Mouse (Mus musculus) liver, postnatal 0 days (tissue): ENCODE measurements around the gene Ppp1r18. TPM values are rescaled to one million over a fixed set of nuclear protein-coding genes. Genes with fewer than 3 reads are reported as not detected.
A peak's percentile ranks its signal among the peaks of the same experiment; 100 is the strongest.

ENCODE experiments used
- ATAC-seq: fragments of 200-750 bp; cut with Nextera tagmentation; 2 replicates; pipeline ENCODE4 v1.8.0; 2017; ENCODE audit warnings: mild to moderate bottlenecking, moderate library complexity
- DNase-seq: peaks from one replicate; pipeline ENCODE4 v3.0.0-alpha.2; 2016
- H3K27ac ChIP-seq: fragments of 300-500 bp; sonication (generic); 2 replicates; pipeline ENCODE4 v1.5.1; 2014; ENCODE audit warnings: antibody characterized with exemption, moderate library complexity, mild to moderate bottlenecking, low read depth
- H3K27me3 ChIP-seq: fragments of 300-500 bp; sonication (generic); 2 replicates; pipeline ENCODE4 v1.6.1; 2014; ENCODE audit warnings: low read length, control low read depth, mixed read lengths; ENCODE audit not compliant: insufficient read depth
- H3K36me3 ChIP-seq: fragments of 300-500 bp; sonication (generic); replicated peaks from 2 replicates; pipeline ENCODE4 v1.6.1; 2014; ENCODE audit warnings: mild to moderate bottlenecking, control low read depth, low read length, moderate library complexity, mixed read lengths; ENCODE audit not compliant: insufficient read depth
- H3K4me1 ChIP-seq: fragments of 300-500 bp; sonication (generic); 2 replicates; pipeline ENCODE4 v1.6.1; 2014; ENCODE audit warnings: antibody characterized with exemption, mild to moderate bottlenecking, control low read depth; ENCODE audit not compliant: insufficient read depth
- H3K4me2 ChIP-seq: fragments of 300-500 bp; sonication (generic); 2 replicates; pipeline ENCODE4 v1.6.1; 2014; ENCODE audit warnings: low read depth, mild to moderate bottlenecking, low read length, moderate library complexity, mixed read lengths
- H3K4me3 ChIP-seq: fragments of 300-500 bp; sonication (generic); 2 replicates; pipeline ENCODE4 v1.5.1; 2014; ENCODE audit warnings: low read depth, low read length
- H3K9ac ChIP-seq: fragments of 300-500 bp; sonication (generic); replicated peaks from 2 replicates; pipeline ENCODE4 v1.6.1; 2014; ENCODE audit warnings: mild to moderate bottlenecking, moderate library complexity
- H3K9me3 ChIP-seq: fragments of 300-500 bp; sonication (generic); 2 replicates; pipeline ENCODE4 v1.6.1; 2016; ENCODE audit warnings: mild to moderate bottlenecking, control low read depth, low read length, mixed read lengths
- CTCF ChIP-seq: sonication (generic); IDR thresholded peaks from 2 replicates; pipeline ENCODE4 v1.5.1; 2016; ENCODE audit warnings: antibody characterized with exemption, low read depth
- EP300 ChIP-seq: IDR thresholded peaks from 2 replicates; pipeline ENCODE4 v1.6.1; 2016; ENCODE audit warnings: antibody characterized with exemption, low read depth, mild to moderate bottlenecking
- WGBS: fragments of 180-500 bp; shearing (Covaris S2); extraction: QIAGEN DNeasy Blood & Tissue Kit; methylation state at CpG from one replicate; pipeline ENCODE4 v1.1.7; 2014; ENCODE audit not compliant: insufficient replicate concordance; 5-methylcytosine and 5-hydroxymethylcytosine counted together
- polyA plus RNA-seq: library from polyadenylated mRNA; unstranded; fragments of >200 nt; fragmentation: Nextera tagmentation; extraction: Ambion mirVana; gene quantifications from 2 replicates; pipeline ENCODE4 v1.2.1, GENCODE M21; 2015

Gene Ppp1r18
- polyA plus RNA-seq, 1 experiment from 2014 or later, result 14.1 TPM

DNA sequence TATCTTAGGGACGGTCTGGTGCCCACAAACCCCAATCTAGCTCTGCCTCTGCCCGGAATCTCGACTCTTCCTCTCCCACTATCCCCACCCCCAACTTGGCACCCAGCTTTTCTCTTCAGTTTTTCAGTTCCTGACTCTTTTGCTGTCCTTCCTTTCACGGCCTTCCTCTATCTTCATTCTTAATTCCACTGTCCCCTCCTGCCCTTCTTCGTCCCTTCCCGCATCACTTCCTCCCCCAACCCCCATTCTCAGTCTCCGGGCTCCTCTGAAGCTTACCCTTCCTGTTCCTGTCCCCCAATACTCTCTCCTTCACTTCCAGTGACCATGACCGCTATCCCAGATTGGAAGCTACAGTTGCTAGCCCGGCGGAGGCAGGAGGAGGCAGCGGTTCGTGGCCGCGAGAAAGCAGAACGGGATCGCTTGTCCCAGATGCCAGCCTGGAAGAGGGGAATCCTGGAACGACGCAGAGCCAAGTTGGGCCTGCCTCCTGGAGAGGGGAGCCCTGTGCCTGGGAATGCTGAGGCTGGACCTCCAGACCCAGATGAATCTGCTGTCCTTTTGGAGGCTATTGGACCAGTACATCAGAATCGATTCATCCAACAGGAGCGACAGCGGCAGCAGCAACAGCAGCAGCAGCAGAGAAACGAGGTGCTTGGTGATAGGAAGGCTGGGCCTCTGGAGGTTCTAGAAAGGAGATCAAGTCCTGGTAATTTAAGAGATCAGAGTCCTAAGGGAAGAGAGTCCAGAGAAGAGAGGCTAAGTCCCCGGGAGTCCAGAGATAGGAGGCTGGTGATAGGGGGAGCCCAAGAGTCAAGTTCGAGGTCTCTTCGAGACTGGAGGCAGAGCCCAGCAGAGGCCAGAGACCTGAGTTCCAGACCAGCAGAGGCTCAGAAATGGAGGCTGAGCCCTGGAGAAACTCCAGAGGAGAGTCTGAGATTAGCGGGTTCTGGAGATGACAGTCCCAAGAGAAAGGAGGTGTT is 1.8 kb downstream of the Ppp1r18 start:
- H3K4me1 ChIP-seq, result peaks cover 24% of the 10 kb centered on the region
- H3K27ac ChIP-seq, result peak overlapping the region; percentile 95
- peaks cover 7% of the 10 kb centered on the region; the same call in 1 of the 2 replicates for H3K36me3 ChIP-seq
- ATAC-seq (no peak), DNase-seq (peak; percentile 52)
- TF ChIP-seq CTCF (peak; percentile 55), EP300 (no peak)
- WGBS, result 7% methylated on average over 26 of the region's 26 CpGs
- H3K27me3 ChIP-seq, result peaks cover 39% of the 10 kb centered on the region
- peak overlapping the region; percentile 55 for H3K4me3 ChIP-seq
- H3K9me3 ChIP-seq, result no peaks in the 10 kb centered on the region
- peak overlapping the region; percentile 61 for H3K9ac ChIP-seq
- H3K4me2 ChIP-seq, result peak overlapping the region; percentile 79

DNA sequence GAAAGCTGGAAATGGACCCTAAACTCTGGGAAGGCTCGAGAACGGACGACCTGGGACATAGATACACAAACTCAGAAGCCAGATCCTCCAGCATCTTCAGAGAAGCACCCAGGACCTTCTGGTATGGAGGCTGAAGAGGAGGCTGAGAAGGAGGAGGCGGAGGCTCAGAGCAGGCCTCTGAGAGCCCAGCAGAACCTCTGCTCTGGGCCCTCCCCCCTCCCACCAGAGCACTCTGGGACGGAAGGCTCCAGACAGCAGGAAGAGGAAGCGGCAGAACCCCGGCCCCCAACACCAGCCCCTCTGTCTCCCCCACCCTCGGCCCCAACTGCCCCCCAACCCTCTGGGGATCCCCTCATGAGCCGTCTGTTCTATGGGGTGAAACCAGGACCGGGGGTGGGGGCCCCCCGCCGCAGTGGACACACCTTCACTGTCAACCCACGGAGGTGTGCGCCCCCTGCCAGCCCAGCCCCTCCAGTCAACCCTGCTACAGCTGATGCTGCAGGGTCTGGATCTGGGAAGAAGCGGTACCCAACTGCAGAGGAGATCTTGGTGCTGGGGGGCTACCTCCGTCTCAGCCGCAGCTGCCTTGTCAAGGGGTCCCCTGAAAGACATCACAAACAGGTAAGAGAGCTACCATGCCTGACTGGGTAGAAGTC is 2.9 kb downstream of the Ppp1r18 start:
- ATAC-seq (no peak), DNase-seq (peak; percentile 57)
- peaks cover 11% of the 10 kb centered on the region; the same call in 1 of the 2 replicates for H3K36me3 ChIP-seq
- no peaks in the 10 kb centered on the region for H3K9me3 ChIP-seq
- peak overlapping the region; percentile 79 for H3K4me2 ChIP-seq
- H3K27ac ChIP-seq, result peak overlapping the region; percentile 95
- peak; percentile 17; the same call in 1 of the 2 replicates for TF ChIP-seq CTCF
- no peak for TF ChIP-seq EP300
- H3K27me3 ChIP-seq, result peaks cover 39% of the 10 kb centered on the region
- peak overlapping the region; percentile 61 for H3K9ac ChIP-seq
- peak overlapping the region; percentile 55 for H3K4me3 ChIP-seq
- 16% methylated on average over 16 of the region's 17 CpGs for WGBS
- peaks cover 29% of the 10 kb centered on the region for H3K4me1 ChIP-seq

DNA sequence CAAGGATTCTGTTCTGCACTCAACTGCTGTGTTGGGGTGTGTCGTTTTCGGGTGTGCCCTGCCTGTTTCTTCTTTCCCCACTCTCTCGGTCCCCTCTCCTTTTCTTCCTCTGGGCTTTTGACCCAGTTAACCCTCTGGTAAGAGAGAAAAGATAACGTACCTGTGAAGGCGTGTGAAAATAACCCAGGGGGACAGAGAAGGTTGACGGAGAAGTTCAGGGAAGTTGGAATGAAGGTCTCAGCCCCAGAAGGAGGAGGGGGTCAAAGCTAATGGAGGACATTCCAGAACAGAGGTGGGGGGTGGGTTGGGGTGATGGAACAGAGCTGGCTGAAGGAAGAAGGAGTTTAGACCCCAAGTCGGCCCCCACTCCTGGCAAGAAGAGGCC is 3.6 kb downstream of the Ppp1r18 start:
- Histone ChIP-seq H3K4me1 (peaks cover 32% of the 10 kb centered on the region), H3K9me3 (no peaks in the 10 kb centered on the region), H3K4me2 (peak overlapping the region; percentile 79), H3K9ac (peak overlapping the region; percentile 61), H3K36me3 (peaks cover 8% of the 10 kb centered on the region; the same call in 1 of the 2 replicates), H3K4me3 (peak overlapping the region; percentile 55), H3K27me3 (peaks cover 39% of the 10 kb centered on the region), H3K27ac (peak overlapping the region; percentile 95)
- ATAC-seq (no peak), DNase-seq (no peak)
- 2% methylated on average over 7 of the region's 7 CpGs for WGBS
- TF ChIP-seq EP300, result no peak
- no peak for TF ChIP-seq CTCF

DNA sequence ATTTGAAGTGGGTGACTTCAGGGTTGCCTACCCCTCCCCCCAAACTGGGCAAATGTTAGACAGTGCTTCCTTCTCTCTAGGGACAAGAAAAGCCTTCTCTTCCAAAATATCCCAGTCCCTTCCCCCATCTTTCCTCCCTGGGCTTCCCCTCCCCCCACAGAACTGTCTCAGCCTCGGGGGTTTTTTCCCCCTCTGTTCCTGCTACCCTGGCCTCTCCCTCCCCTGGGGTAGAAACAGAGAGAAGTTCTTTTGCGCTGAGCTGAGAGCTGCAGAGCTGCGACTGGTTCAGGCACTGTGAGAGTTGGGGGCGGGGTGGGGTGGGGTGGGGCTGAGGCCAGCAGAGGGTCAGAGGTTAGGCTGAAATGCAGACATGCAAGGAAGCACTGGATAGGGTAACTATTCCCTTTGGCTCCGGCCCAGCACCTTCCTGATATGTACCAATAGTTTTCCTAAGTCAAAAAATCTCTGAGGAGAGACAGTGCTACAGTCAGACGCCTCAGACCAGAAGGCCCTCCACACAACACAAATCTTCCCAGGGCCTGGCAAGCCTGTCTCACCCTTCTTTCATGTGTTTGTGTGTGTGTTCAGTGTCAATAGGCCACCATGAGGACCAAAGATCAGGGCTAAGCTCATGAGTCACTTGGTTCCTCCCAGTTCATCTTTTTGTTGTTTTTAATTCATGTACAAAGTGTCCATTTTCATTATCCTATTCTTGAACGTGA is 4.1 kb downstream of the Ppp1r18 start:
- TF ChIP-seq EP300, result no peak
- no peak for TF ChIP-seq CTCF
- Histone ChIP-seq H3K36me3 (peaks cover 8% of the 10 kb centered on the region; the same call in 1 of the 2 replicates), H3K4me3 (peak overlapping the region; percentile 55), H3K4me1 (peaks cover 32% of the 10 kb centered on the region), H3K4me2 (peak overlapping the region; percentile 79), H3K9ac (peak overlapping the region; percentile 61), H3K9me3 (no peaks in the 10 kb centered on the region), H3K27ac (peak overlapping the region; percentile 95), H3K27me3 (peaks cover 35% of the 10 kb centered on the region)
- ATAC-seq (peak; percentile 63), DNase-seq (peak; percentile 74)
- WGBS, result under 1% methylated on average over 7 of the region's 7 CpGs

- WGBS, result 24% methylated on average over 9 of the region's 9 CpGs
- no peaks in the 10 kb centered on the region for H3K9me3 ChIP-seq
- peak overlapping the region; percentile 55 for H3K4me3 ChIP-seq
- peak overlapping the region; percentile 95 for H3K27ac ChIP-seq
- H3K36me3 ChIP-seq, result peaks cover 11% of the 10 kb centered on the region; the same call in 1 of the 2 replicates
- peaks cover 29% of the 10 kb centered on the region for H3K27me3 ChIP-seq
- H3K9ac ChIP-seq, result peak overlapping the region; percentile 61; the same call in 1 of the 2 replicates
- ATAC-seq (peak; percentile 49), DNase-seq (peak; percentile 79)
- TF ChIP-seq CTCF, result 0 out of 2 replicates have a peak, but pooled peaks have one; percentile 22
- TF ChIP-seq EP300, result no peak
- H3K4me1 ChIP-seq, result peaks cover 27% of the 10 kb centered on the region
- H3K4me2 ChIP-seq, result peak overlapping the region; percentile 79
Observed at GRCm38 (mm10) chr17:35870151-35870883, 4.9 kb downstream of the Ppp1r18 start.
